ENCODE assay signal across 12 mouse cellular contexts in genomic region chr4:34337852-34338251, GRCm38 (mm10).
DNase-seq lines count a peak whose midpoint lies in the region; ATAC-seq and TF ChIP-seq lines count a peak whose summit lies in the region.
"Had no signal": no experiment of that assay in that cellular context is flagged by ENCODE, and none has a peak within 500 bp of the region (broad histone marks: within the 10 kb centered on the region; RNA-seq: fewer than 3 reads in every experiment).

No protein-coding gene starts in this region.

- TF ChIP-seq POLR2A in heart, adult 2 months (IDR thresholded peaks at IDR 0.05; ENCODE audit: insufficient read depth, low read depth, low read length) = no peak
- no peak for TF ChIP-seq POLR2A in brain, embryonic 14.5 days (IDR thresholded peaks at IDR 0.05; ENCODE audit: borderline replicate concordance, extremely low read depth, insufficient read depth, insufficient read length, poor library complexity, severe bottlenecking)

- no peak overlapping the region for H3K9ac ChIP-seq in heart, adult 2 months (ENCODE audit: low read depth, low read length)
- H3K9ac ChIP-seq in intestine, embryonic 14.5 days (ENCODE audit: low read length) = no peak overlapping the region
- H3K9ac ChIP-seq in intestine, embryonic 15.5 days = no peak overlapping the region
- H3K9ac ChIP-seq in hindbrain, embryonic 16.5 days (ENCODE audit: low read depth, low read length) = no peak overlapping the region

- intact Hi-C loops in heart, adult 2 months (cut with DNase I) = no loop called here

- no peaks in the 10 kb centered on the region for H3K27me3 ChIP-seq in heart, adult 2 months (ENCODE audit: control insufficient read depth, insufficient read depth, low read length)
- no peaks in the 10 kb centered on the region for H3K27me3 ChIP-seq in intestine, embryonic 14.5 days (replicated peaks; ENCODE audit: control insufficient read depth, insufficient read depth, low read length)
- H3K27me3 ChIP-seq in intestine, embryonic 15.5 days (replicated peaks) = no peaks in the 10 kb centered on the region
- no peaks in the 10 kb centered on the region for H3K27me3 ChIP-seq in hindbrain, embryonic 16.5 days (replicated peaks; ENCODE audit: control insufficient read depth, insufficient read depth, low read length)

- no peaks in the 10 kb centered on the region for H3K36me3 ChIP-seq in heart, adult 2 months (ENCODE audit: control insufficient read depth, insufficient read depth, low read length)
- H3K36me3 ChIP-seq in intestine, embryonic 14.5 days (ENCODE audit: control insufficient read depth, insufficient read depth, low read length) = no peaks in the 10 kb centered on the region
- no peaks in the 10 kb centered on the region for H3K36me3 ChIP-seq in intestine, embryonic 15.5 days
- H3K36me3 ChIP-seq in hindbrain, embryonic 16.5 days (ENCODE audit: control insufficient read depth, insufficient read depth, low read length) = no peaks in the 10 kb centered on the region
- H3K36me3 ChIP-seq: G1E had no signal

- WGBS in heart, adult 2 months = 57% methylated on average over 13 of the region's 13 CpGs
- 82% methylated on average over 13 of the region's 13 CpGs for WGBS in intestine, embryonic 14.5 days
- 75% methylated on average over 13 of the region's 13 CpGs for WGBS in intestine, embryonic 15.5 days
- WGBS in hindbrain, embryonic 16.5 days = 72% methylated on average over 13 of the region's 13 CpGs

- TF ChIP-seq EP300 in heart, adult 2 months (IDR thresholded peaks at IDR 0.05; ENCODE audit: insufficient read depth, low read depth, low read length) = no peak

- no peak for TF ChIP-seq CTCF in heart, adult 2 months (IDR thresholded peaks at IDR 0.05)
- TF ChIP-seq CTCF in brain, embryonic 14.5 days (IDR thresholded peaks at IDR 0.05; ENCODE audit: borderline replicate concordance, extremely low read depth, insufficient read depth, insufficient read length) = no peak

- no peaks in the 10 kb centered on the region for H3K4me1 ChIP-seq in heart, adult 2 months (ENCODE audit: control insufficient read depth, insufficient read depth, low read length)
- H3K4me1 ChIP-seq in intestine, embryonic 14.5 days (replicated peaks; ENCODE audit: control insufficient read depth, insufficient read depth, low read length) = 0 out of 2 replicates have a peak, but pooled peaks cover 7% of the 10 kb centered on the region
- H3K4me1 ChIP-seq in intestine, embryonic 15.5 days (replicated peaks) = no peaks in the 10 kb centered on the region
- H3K4me1 ChIP-seq in hindbrain, embryonic 16.5 days (ENCODE audit: control insufficient read depth, insufficient read depth, low read depth, low read length) = peaks cover 11% of the 10 kb centered on the region

- no peak overlapping the region for H3K4me3 ChIP-seq in heart, adult 2 months
- no peak overlapping the region for H3K4me3 ChIP-seq in intestine, embryonic 14.5 days (ENCODE audit: low read depth, low read length)
- no peak overlapping the region for H3K4me3 ChIP-seq in intestine, embryonic 15.5 days (replicated peaks)
- H3K4me3 ChIP-seq in hindbrain, embryonic 16.5 days (ENCODE audit: low read length) = no peak overlapping the region
- H3K4me3 ChIP-seq: erythroblast, embryonic 14.5 days had no signal

- H3K79me2 ChIP-seq in heart, adult 2 months (replicated peaks; ENCODE audit: control insufficient read depth, insufficient read depth, low read length) = no peaks in the 10 kb centered on the region

- no peak for ATAC-seq in intestine, embryonic 14.5 days (replicated peaks; ENCODE audit: low FRiP score, low TSS enrichment, low read depth)
- ATAC-seq in intestine, embryonic 15.5 days = no peak
- peak; percentile 9; the same call in 1 of the 2 replicates for ATAC-seq in hindbrain, embryonic 16.5 days
- ATAC-seq: intestine, embryonic 16.5 days had no signal

- no peak overlapping the region for H3K27ac ChIP-seq in heart, adult 2 months
- peak overlapping the region; percentile 4; the same call in 1 of the 2 replicates for H3K27ac ChIP-seq in intestine, embryonic 14.5 days (ENCODE audit: low read depth)
- H3K27ac ChIP-seq in intestine, embryonic 15.5 days = no peak overlapping the region
- H3K27ac ChIP-seq in hindbrain, embryonic 16.5 days (ENCODE audit: low read depth, low read length) = no peak overlapping the region

- no peaks in the 10 kb centered on the region for H3K9me3 ChIP-seq in intestine, embryonic 14.5 days (ENCODE audit: control insufficient read depth, low read length)
- H3K9me3 ChIP-seq in intestine, embryonic 15.5 days = no peaks in the 10 kb centered on the region
- no peaks in the 10 kb centered on the region for H3K9me3 ChIP-seq in hindbrain, embryonic 16.5 days (ENCODE audit: control insufficient read depth, low read length)
- H3K9me3 ChIP-seq: G1E had no signal

- DNase-seq in heart, adult 11 months = peak; percentile 34
- no peak for DNase-seq in heart, adult 2 months
- no peak for DNase-seq in intestine, embryonic 14.5 days (ENCODE audit: low spot score)
- DNase-seq in brain, embryonic 14.5 days (ENCODE audit: low read depth) = peak; percentile 46
- DNase-seq in cerebellum, adult 9-10 months = no peak
- DNase-seq in testis, postnatal 10 days (ENCODE audit: low spot score) = no peak
- DNase-seq: cerebellum, adult 11 months had no signal

- no peak overlapping the region for H3K4me2 ChIP-seq in intestine, embryonic 14.5 days (ENCODE audit: low read length)
- no peak overlapping the region for H3K4me2 ChIP-seq in intestine, embryonic 15.5 days (replicated peaks)
- 0 out of 2 replicates have a peak overlapping the region, but pooled peaks have one; percentile 17 for H3K4me2 ChIP-seq in hindbrain, embryonic 16.5 days (ENCODE audit: low read length)

Comparison
In these comparisons a context has a peak if more than half of its experiments do, and no peak if none do; other contexts are left out.
1. DNase-seq: peak in heart, adult 11 months (single experiment) and brain, embryonic 14.5 days (single experiment); none in heart, adult 2 months (0 of 2), intestine, embryonic 14.5 days (single experiment), cerebellum, adult 9-10 months (single experiment) and testis, postnatal 10 days (single experiment).